Mouse (Mus musculus): ENCODE results near the gene Gm48551. TPM values are rescaled to one million over a fixed set of nuclear protein-coding genes. Genes with fewer than 3 reads are reported as not detected.

Gm48551 gene
- polyA plus RNA-seq (2012; rRNA removed): 0.54 and 0.88 TPM in 2 replicates

DNA sequence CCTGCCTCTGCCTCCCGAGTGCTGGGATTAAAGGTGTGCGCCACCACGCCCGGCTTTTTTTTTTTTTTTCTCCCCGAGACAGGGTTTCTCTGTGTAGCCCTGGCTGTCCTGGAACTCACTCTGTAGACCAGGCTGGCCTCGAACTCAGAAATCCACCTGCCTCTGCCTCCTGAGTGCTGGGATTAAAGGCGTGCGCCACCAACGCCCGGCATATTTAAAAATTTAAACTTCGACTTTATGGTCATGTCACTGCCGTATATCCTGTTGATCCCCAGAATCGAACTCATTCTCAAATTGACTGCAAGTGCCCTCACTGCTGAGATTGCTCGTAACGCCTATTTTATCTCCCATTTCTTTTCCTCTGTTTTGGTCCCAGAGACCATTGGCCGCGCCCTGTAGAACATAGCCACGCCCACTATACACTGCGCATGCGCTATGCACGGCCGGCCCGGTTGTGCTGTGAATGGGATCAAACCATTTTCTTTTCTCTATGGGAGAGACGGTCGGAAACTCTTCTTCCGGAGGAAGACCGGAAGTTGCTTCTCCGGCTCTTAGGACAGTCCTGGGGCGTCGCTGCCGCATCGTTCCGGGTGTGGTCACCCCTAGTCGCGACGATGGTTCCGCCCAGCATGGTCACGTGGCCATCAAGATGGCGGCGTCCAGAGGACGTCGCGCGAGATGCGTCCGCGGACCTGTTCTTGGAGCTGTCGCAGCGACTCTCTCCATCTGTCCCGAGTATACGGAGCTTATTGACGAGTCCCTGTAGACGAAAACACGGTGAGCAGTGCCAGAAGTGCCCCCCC lies at the start of gene Gm48551, which contains the start of gene Dohh:
TSS of gene Gm48551 (plus strand) at position 665 of the 803 bp plus-strand sequence.
TSS of gene Dohh (plus strand) at position 627 of the 803 bp plus-strand sequence.

GRCm38 (mm10) chr10:81342686-81343505 lies 41.4 kb upstream of the Gm48551 start, which contains the start of gene Gipc3:
TSS of gene Gipc3 (minus strand) at chr10:81343266.

GRCm38 (mm10) chr10:81350351-81351063 lies 33.8 kb upstream of the Gm48551 start, which contains the start of gene Hmg20b:
TSS of gene Hmg20b (minus strand) at chr10:81350480.

DNA sequence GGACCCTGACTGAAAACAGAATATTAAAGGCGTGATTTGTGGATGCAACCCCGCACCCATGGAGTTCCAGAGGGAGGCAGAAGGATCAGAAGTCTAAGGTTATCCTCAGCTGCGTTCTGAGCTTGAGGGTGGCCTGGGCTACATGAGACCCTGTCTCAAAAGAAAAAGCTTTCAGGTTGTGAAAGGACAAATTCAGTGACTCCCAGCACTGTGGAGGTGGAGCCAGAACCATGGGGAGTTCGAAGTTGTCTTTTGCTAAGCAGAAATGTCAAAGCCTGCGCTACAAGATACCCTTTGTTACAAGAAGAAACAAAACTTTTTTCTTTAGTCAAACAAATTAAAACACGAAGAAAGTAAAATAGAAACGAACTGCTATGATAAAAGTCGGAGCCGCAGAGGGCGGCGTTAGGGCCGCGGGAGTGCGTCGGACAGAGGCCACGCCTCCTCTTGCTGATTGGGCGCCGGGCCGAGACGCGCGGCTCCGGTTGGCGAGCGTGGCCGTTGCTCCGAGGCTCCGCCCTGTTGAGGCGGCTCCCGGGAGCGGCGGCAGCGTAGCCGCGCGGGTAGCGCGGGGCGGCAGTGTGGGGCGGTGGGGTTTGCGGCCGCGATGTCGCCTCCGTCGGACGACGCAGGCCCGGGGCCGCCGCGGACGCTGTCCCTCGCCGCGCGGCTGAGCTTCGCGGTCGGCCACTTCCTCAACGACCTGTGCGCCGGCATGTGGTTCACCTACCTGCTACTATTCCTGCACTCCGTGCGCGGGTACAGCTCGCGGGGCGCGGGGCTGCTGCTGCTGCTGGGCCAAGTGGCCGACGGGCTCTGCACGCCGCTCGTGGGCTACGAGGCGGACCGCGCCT lies 27.0 kb upstream of the Gm48551 start, which contains the start of gene Mfsd12:
TSS of gene Mfsd12 (plus strand) at position 501 of the 854 bp plus-strand sequence.

DNA sequence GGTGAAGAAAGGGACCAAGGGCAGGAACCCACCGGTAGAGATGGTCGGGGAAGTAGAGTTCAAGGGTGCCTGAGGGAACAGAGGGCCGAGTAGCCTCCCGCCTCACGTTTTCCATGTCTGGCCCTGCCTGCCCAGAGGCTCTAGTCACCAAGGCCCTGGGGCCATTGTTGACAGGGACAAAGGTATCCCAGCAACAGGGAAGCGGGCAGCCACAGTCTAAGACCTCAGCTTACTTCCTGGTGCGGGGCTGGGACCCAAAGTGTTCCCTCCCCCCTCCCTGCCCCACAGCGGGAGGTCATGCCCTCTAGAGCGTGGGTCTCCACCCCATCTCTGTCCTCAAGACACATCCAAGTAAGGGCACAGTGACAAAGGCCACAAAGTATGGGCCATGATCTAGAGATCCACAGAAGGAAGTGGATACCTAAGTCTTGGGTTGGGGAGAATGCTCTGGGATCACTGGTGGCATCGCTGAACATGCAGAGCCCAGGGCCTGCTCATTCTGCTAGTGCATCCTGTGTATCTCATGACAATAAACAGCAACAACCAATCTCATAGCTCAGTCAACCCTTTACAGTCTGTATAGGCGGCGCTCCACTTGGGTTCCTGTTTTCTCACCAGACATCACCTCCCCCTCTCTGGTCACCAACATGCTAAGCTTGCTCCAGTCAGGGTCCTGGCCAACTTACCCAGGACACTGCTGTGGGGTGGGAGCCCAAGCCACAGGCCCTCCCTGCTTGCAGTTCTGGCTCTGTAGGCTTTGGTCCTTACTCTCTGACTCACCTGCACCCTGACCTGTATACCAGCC lies 18.4 kb upstream of the Gm48551 start, which contains the start of gene 4930404N11Rik:
TSS of gene 4930404N11Rik (minus strand) at position 145 of the 805 bp plus-strand sequence.

GRCm38 (mm10) chr10:81377793-81378552 lies 6.3 kb upstream of the Gm48551 start, which contains the start of gene Fzr1:
TSS of gene Fzr1 (minus strand) at chr10:81378516.

DNA sequence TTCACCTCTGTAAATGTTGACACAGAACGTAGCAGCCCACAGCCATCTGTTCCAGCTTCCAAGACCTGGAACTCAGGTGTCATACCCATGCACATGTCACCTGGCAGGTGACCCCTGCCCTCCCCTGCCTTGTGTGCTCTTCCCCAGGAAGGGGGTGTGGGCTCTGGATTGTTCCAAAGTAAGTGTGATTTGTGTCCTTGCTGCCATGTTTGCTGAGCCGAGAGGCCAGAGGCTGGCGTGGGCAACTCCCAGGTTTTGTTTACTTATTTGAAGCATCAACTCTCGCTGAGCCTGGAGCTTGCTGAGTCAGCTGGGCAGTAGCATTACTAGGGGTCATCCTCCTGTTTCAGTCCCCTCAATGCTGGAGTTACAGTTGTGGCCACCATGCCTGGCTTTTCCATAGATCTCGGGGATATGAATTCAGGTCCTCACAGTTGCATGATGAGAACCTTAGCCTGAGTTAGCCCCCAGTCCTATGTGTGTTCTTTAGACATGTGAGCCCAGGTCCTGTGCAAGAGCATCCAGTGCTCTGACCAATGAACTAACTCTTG lies 4.3 kb downstream of the Gm48551 start, which contains the start of gene Gm48552:
TSS of gene Gm48552 (plus strand) at position 501 of the 551 bp plus-strand sequence.

DNA sequence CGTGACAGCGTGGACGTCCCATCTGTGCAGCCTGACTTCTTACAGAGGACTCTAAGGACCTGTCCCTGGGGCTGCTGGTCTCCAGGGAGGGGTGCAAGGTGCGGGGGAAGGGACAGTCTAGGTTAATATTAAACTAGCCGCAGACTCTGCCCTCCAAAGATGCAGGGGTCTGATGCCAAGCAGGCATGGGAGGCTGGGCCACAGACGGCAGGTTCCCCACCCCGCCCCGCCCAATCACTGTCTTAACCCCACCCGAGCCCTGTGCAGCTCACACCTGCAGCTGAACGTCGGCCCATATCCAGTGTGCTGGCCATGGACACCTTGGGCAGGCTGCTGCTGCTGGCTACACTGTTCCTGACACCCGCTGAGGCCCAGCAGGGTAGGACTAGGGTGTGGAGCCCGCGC lies 8.5 kb downstream of the Gm48551 start, which contains the start of gene Smim24:
TSS of gene Smim24 (plus strand) at position 271 of the 405 bp plus-strand sequence.

Other genes starting within 250 kb of the Gm48551 start
- gene Zbtb7a, start 249.2 kb upstream of the Gm48551 start, polyA plus RNA-seq (2012; rRNA removed): 48.3 and 79.2 TPM in 2 replicates
- gene Pias4, start 216.5 kb upstream of the Gm48551 start, polyA plus RNA-seq (2012; rRNA removed): 25.3 and 28.0 TPM in 2 replicates
- 532 and 619 TPM in 2 replicates for gene Eef2, start 207.8 kb upstream of the Gm48551 start, polyA plus RNA-seq (2012; rRNA removed)
- gene Dapk3, start 201.5 kb upstream of the Gm48551 start, polyA plus RNA-seq (2012; rRNA removed): 62.9 and 105 TPM in 2 replicates
- gene 4930442H23Rik, start 200.6 kb upstream of the Gm48551 start, polyA plus RNA-seq (2012; rRNA removed): not detected in 2 replicates
- 0.67 TPM in 2 replicates for gene Nmrk2, start 182.4 kb upstream of the Gm48551 start, polyA plus RNA-seq (2012; rRNA removed)
- 0.15 and 0.17 TPM in 2 replicates for gene Atcay, start 153.6 kb upstream of the Gm48551 start, polyA plus RNA-seq (2012; rRNA removed)
- 5.2 and 6.0 TPM in 2 replicates for gene Zfr2, start 151.3 kb upstream of the Gm48551 start, polyA plus RNA-seq (2012; rRNA removed)
- gene Matk, start 131.5 kb upstream of the Gm48551 start, polyA plus RNA-seq (2012; rRNA removed): 1.5 and 3.0 TPM in 2 replicates
- gene Mrpl54, start 117.5 kb upstream of the Gm48551 start, polyA plus RNA-seq (2012; rRNA removed): 75.5 and 146 TPM in 2 replicates
- 58.9 and 73.0 TPM in 2 replicates for gene Apba3, start 117.5 kb upstream of the Gm48551 start, polyA plus RNA-seq (2012; rRNA removed)
- 85.6 and 104 TPM in 2 replicates for gene Tjp3, start 92.9 kb upstream of the Gm48551 start, polyA plus RNA-seq (2012; rRNA removed)
- gene Pip5k1c, start 91.5 kb upstream of the Gm48551 start, polyA plus RNA-seq (2012; rRNA removed): 33.5 and 41.8 TPM in 2 replicates
- gene Cactin, start 63.4 kb upstream of the Gm48551 start, polyA plus RNA-seq (2012; rRNA removed): 11.9 and 14.7 TPM in 2 replicates
- gene Tbxa2r, start 55.7 kb upstream of the Gm48551 start, polyA plus RNA-seq (2012; rRNA removed): 17.8 and 29.6 TPM in 2 replicates
- 2.3 TPM in 2 replicates for gene Gipc3, start 41.2 kb upstream of the Gm48551 start, polyA plus RNA-seq (2012; rRNA removed)
- 95.3 and 125 TPM in 2 replicates for gene Hmg20b, start 34.0 kb upstream of the Gm48551 start, polyA plus RNA-seq (2012; rRNA removed)
- gene Mfsd12, start 27.0 kb upstream of the Gm48551 start, polyA plus RNA-seq (2012; rRNA removed): 11.1 and 23.8 TPM in 2 replicates
- gene 4930404N11Rik, start 18.6 kb upstream of the Gm48551 start, polyA plus RNA-seq (2012; rRNA removed): 229 and 346 TPM in 2 replicates
- 64.1 and 71.5 TPM in 2 replicates for gene Fzr1, start 6.0 kb upstream of the Gm48551 start, polyA plus RNA-seq (2012; rRNA removed)
- gene Dohh, start within 50 bp of the Gm48551 start, polyA plus RNA-seq (2012; rRNA removed): 57.2 and 82.1 TPM in 2 replicates
- 1.4 and 1.7 TPM in 2 replicates for gene Gm48552, start 4.5 kb downstream of the Gm48551 start, polyA plus RNA-seq (2012; rRNA removed)
- gene Smim24, start 8.6 kb downstream of the Gm48551 start, polyA plus RNA-seq (2012; rRNA removed): 455 and 473 TPM in 2 replicates
- gene Nfic, start 71.2 kb downstream of the Gm48551 start, polyA plus RNA-seq (2012; rRNA removed): 27.0 and 33.0 TPM in 2 replicates
- gene Celf5, start 98.2 kb downstream of the Gm48551 start, polyA plus RNA-seq (2012; rRNA removed): 1.3 and 2.8 TPM in 2 replicates
- gene Ncln, start 111.9 kb downstream of the Gm48551 start, polyA plus RNA-seq (2012; rRNA removed): 147 and 177 TPM in 2 replicates
- 1.6 and 3.7 TPM in 2 replicates for gene S1pr4, start 115.7 kb downstream of the Gm48551 start, polyA plus RNA-seq (2012; rRNA removed)
- 5.4 and 9.1 TPM in 2 replicates for gene Gna15, start 139.8 kb downstream of the Gm48551 start, polyA plus RNA-seq (2012; rRNA removed)
- gene Gna11, start 160.7 kb downstream of the Gm48551 start, polyA plus RNA-seq (2012; rRNA removed): 64.5 and 66.0 TPM in 2 replicates
- 1,576 and 2,275 TPM in 2 replicates for gene Aes, start 175.0 kb downstream of the Gm48551 start, polyA plus RNA-seq (2012; rRNA removed)
- gene Tle2, start 190.1 kb downstream of the Gm48551 start, polyA plus RNA-seq (2012; rRNA removed): 56.0 and 71.7 TPM in 2 replicates
- gene Tle6, start 216.6 kb downstream of the Gm48551 start, polyA plus RNA-seq (2012; rRNA removed): 10.5 and 11.4 TPM in 2 replicates
- gene BC025920, start 221.8 kb downstream of the Gm48551 start, polyA plus RNA-seq (2012; rRNA removed): 0.14 and 0.39 TPM in 2 replicates
- gene Sirt6, start 243.3 kb downstream of the Gm48551 start, polyA plus RNA-seq (2012; rRNA removed): 18.8 and 22.3 TPM in 2 replicates
- gene Ankrd24, start 244.1 kb downstream of the Gm48551 start, polyA plus RNA-seq (2012; rRNA removed): 17.2 and 28.0 TPM in 2 replicates

Measured in stomach, adult 2 months (tissue).